Mouse (Mus musculus): ENCODE measurements around the gene Rimbp2. TPM values are rescaled to one million over a fixed set of nuclear protein-coding genes. Genes with fewer than 3 reads are reported as not detected.

Rimbp2 gene
- total and polyA plus RNA-seq, 2 experiments: not detected

DNA sequence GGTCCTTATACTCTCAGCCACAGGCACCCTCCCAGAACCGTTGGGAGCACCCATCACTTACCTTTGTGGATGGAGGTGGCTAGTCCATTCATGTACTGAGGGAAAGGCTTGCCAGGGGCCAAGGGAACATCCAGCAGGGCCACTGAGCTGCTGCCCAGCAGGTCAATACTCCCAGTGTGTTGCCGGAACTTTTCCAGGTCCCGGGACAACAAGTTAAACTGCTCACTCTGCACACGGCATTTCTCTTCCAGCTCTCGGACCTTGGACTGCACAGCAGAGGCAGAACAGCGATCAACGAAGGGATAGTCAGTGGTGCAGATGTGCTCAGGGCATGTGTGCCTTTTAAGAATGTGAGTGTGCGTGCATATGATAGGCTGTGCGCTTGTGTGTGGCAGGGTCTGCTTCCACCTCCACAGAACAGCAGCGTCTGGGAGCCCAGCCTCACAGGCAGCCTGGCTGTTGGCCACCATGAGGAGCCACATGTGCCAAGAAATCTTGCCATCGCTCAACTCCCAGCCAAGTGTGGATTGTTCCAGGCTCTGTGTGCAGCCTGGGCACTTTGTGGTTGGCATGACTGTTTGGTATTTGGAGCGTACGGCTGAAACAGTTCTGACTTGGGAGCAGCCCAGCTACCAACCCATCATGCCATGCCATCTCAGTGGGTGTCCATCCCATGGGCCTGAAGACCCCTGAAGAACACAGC lies 146.8 kb downstream of the Rimbp2 start:
- no peak overlapping the region for H3K4me3 ChIP-seq (ENCODE audit: insufficient read depth, low read depth, low read length)
- TF ChIP-seq POLR2A (IDR thresholded peaks at IDR 0.05; ENCODE audit: extremely low read depth, insufficient read depth, low read length) (no peak), CTCF (IDR thresholded peaks at IDR 0.05; ENCODE audit: low read depth, low read length) (no peak)
- DNase-seq (ENCODE audit: extremely low read depth, low read depth, low spot score): peak; percentile 75
- no peak overlapping the region for H3K9ac ChIP-seq (ENCODE audit: low read depth, low read length)
- no peak overlapping the region for H3K27ac ChIP-seq (replicated peaks; ENCODE audit: insufficient read depth, low read depth, low read length)
- 74% methylated on average over 13 of the region's 13 CpGs for WGBS
- no peaks in the 10 kb centered on the region for H3K4me1 ChIP-seq (ENCODE audit: control insufficient read depth, insufficient read depth, low read length)
- no peaks in the 10 kb centered on the region for H3K36me3 ChIP-seq (ENCODE audit: control insufficient read depth, insufficient read depth, low read length)
- H3K27me3 ChIP-seq (ENCODE audit: control insufficient read depth, insufficient read depth, low read length): no peaks in the 10 kb centered on the region
- H3K79me2 ChIP-seq (ENCODE audit: control insufficient read depth, insufficient read depth, low read length): no peaks in the 10 kb centered on the region

DNA sequence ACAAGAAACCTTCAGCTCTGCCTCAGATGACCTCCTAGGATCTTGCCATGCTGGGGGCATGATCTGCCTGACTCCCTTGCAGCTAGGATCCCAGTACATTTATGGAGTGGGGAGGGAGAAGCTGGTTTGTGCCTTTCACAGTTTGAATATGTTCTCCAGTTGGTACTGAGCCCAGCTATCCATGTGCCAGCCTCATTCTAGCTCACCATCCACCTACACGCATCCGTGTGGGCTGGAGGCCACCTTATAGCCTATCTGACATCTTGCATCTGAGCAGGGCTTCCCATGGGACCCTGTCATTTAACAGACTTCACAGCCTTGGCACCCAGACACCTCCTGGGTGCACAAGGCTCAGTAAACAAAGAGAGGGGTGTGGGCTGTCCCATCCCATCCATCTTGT lies 148.2 kb downstream of the Rimbp2 start:
- H3K9ac ChIP-seq (ENCODE audit: low read depth, low read length): no peak overlapping the region
- TF ChIP-seq CTCF (IDR thresholded peaks at IDR 0.05; ENCODE audit: low read depth, low read length): no peak
- no peak for TF ChIP-seq POLR2A (IDR thresholded peaks at IDR 0.05; ENCODE audit: extremely low read depth, insufficient read depth, low read length)
- H3K36me3 ChIP-seq (ENCODE audit: control insufficient read depth, insufficient read depth, low read length): no peaks in the 10 kb centered on the region
- no peaks in the 10 kb centered on the region for H3K27me3 ChIP-seq (ENCODE audit: control insufficient read depth, insufficient read depth, low read length)
- no peaks in the 10 kb centered on the region for H3K79me2 ChIP-seq (ENCODE audit: control insufficient read depth, insufficient read depth, low read length)
- H3K27ac ChIP-seq (replicated peaks; ENCODE audit: insufficient read depth, low read depth, low read length): no peak overlapping the region
- 89% methylated on average over 2 of the region's 2 CpGs for WGBS
- H3K4me3 ChIP-seq (ENCODE audit: insufficient read depth, low read depth, low read length): no peak overlapping the region
- H3K4me1 ChIP-seq (ENCODE audit: control insufficient read depth, insufficient read depth, low read length): no peaks in the 10 kb centered on the region
- DNase-seq (ENCODE audit: extremely low read depth, low read depth, low spot score): no peak

DNA sequence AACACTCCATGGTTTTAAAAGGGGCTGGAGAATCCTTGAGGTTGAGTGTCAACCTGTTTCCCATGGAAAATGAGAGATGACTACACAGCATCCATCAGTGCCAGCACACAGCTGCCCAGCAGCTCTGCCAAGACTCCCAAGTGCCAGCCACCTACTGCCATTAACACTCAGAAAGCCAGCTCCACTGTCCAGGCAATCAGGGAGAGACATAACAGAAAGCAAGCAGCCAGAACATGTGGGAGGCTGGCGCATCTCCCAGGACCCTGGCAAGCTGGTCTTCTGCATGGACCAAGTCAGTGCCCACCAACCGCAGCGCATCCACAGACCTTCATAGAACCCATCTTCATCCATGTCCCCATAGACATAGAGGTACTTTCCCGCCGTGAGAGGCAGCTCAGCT lies 152.7 kb downstream of the Rimbp2 start:
- H3K4me3 ChIP-seq (ENCODE audit: insufficient read depth, low read depth, low read length): no peak overlapping the region
- no peak overlapping the region for H3K27ac ChIP-seq (replicated peaks; ENCODE audit: insufficient read depth, low read depth, low read length)
- no peak for DNase-seq (ENCODE audit: extremely low read depth, low read depth, low spot score)
- H3K79me2 ChIP-seq (ENCODE audit: control insufficient read depth, insufficient read depth, low read length): no peaks in the 10 kb centered on the region
- no peaks in the 10 kb centered on the region for H3K36me3 ChIP-seq (ENCODE audit: control insufficient read depth, insufficient read depth, low read length)
- TF ChIP-seq POLR2A (IDR thresholded peaks at IDR 0.05; ENCODE audit: extremely low read depth, insufficient read depth, low read length) (no peak), CTCF (IDR thresholded peaks at IDR 0.05; ENCODE audit: low read depth, low read length) (no peak)
- no peaks in the 10 kb centered on the region for H3K27me3 ChIP-seq (ENCODE audit: control insufficient read depth, insufficient read depth, low read length)
- no peaks in the 10 kb centered on the region for H3K4me1 ChIP-seq (ENCODE audit: control insufficient read depth, insufficient read depth, low read length)
- WGBS: 88% methylated on average over 5 of the region's 5 CpGs
- no peak overlapping the region for H3K9ac ChIP-seq (ENCODE audit: low read depth, low read length)

DNA sequence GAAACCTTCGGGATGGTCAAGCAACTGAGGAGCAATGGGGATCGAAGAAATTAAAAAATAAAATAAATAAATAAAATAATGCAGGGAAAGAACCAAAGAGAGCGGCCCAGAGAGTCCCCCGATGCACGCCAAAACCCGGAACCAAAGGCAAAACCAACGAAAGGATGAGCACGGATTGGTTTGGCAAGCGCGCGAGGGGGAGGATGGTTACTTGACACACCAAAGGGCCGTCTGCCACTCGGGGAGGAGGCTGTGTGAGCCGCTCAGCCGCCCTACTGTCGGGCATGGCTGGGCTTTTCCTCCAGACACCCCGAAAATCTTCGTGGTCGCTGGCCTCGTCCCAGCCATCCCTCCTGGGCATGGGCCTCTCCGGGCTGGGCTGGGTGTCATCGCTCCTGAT lies 171.7 kb downstream of the Rimbp2 start:
- 53% methylated on average over 22 of the region's 22 CpGs for WGBS
- no peak overlapping the region for H3K9ac ChIP-seq (ENCODE audit: low read depth, low read length)
- H3K4me3 ChIP-seq (ENCODE audit: insufficient read depth, low read depth, low read length): no peak overlapping the region
- no peaks in the 10 kb centered on the region for H3K27me3 ChIP-seq (ENCODE audit: control insufficient read depth, insufficient read depth, low read length)
- no peaks in the 10 kb centered on the region for H3K79me2 ChIP-seq (ENCODE audit: control insufficient read depth, insufficient read depth, low read length)
- no peak overlapping the region for H3K27ac ChIP-seq (replicated peaks; ENCODE audit: insufficient read depth, low read depth, low read length)
- TF ChIP-seq CTCF (IDR thresholded peaks at IDR 0.05; ENCODE audit: low read depth, low read length): no peak
- no peak for TF ChIP-seq POLR2A (IDR thresholded peaks at IDR 0.05; ENCODE audit: extremely low read depth, insufficient read depth, low read length)
- DNase-seq (ENCODE audit: extremely low read depth, low read depth, low spot score): no peak
- H3K4me1 ChIP-seq (ENCODE audit: control insufficient read depth, insufficient read depth, low read length): no peaks in the 10 kb centered on the region
- H3K36me3 ChIP-seq (ENCODE audit: control insufficient read depth, insufficient read depth, low read length): no peaks in the 10 kb centered on the region

DNA sequence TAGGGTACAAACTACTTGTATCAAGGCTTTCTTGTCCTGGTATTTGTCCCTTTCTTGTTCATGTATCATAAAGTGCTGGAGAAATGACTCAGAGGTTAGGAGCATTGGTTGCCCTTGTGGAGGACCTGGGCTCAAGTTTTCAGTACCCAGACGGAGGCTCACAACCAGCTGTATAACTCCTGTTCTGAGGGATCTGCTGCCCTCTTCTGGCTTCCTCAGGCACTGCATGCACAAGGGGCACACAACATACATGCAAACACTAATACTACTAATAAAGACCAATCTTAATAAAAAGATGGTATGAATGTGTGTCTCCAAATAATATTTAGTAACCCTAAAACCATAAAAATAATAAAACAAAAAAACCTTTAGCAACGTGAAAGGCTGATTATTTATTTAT lies 176.9 kb downstream of the Rimbp2 start:
- Histone ChIP-seq H3K4me3 (ENCODE audit: insufficient read depth, low read depth, low read length) (no peak overlapping the region), H3K27ac (replicated peaks; ENCODE audit: insufficient read depth, low read depth, low read length) (no peak overlapping the region), H3K4me1 (ENCODE audit: control insufficient read depth, insufficient read depth, low read length) (no peaks in the 10 kb centered on the region), H3K9ac (ENCODE audit: low read depth, low read length) (no peak overlapping the region), H3K36me3 (ENCODE audit: control insufficient read depth, insufficient read depth, low read length) (no peaks in the 10 kb centered on the region), H3K79me2 (ENCODE audit: control insufficient read depth, insufficient read depth, low read length) (no peaks in the 10 kb centered on the region), H3K27me3 (ENCODE audit: control insufficient read depth, insufficient read depth, low read length) (no peaks in the 10 kb centered on the region)
- DNase-seq (ENCODE audit: extremely low read depth, low read depth, low spot score): no peak
- WGBS: 64% methylated on average over 2 of the region's 2 CpGs
- TF ChIP-seq POLR2A (IDR thresholded peaks at IDR 0.05; ENCODE audit: extremely low read depth, insufficient read depth, low read length) (no peak), CTCF (IDR thresholded peaks at IDR 0.05; ENCODE audit: low read depth, low read length) (peak; percentile 16; the same call in 1 of the 2 replicates)

DNA sequence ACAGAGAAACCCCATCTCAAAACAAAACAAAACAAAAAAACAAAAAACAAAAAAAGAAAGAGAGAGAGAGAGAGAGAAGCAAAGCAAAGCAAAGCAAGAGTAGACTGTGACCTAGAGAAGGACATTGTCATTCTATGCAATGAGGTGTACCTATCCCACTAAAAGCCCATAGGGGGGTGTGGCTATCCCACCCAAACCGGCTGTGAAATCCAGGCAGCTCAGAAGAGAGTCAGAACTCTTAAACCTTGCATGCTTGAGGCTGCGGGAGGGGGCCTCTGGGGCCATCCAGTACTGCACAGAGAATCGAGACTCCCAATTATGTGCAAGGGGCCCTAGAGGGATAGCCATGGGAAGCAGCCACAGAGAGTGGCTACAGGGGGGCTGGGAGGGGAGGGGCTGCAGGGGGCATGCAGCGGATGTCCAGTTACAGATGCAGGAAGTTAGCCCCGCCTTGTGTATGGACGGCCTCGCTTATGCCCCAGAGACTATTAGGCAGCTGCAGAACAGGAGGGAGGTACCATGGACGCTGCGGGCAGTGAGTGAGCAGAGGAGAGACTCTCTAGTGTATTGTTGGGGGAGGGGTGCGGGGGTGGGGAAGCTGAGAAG lies 184.2 kb downstream of the Rimbp2 start:
- no peak overlapping the region for H3K9ac ChIP-seq (ENCODE audit: low read depth, low read length)
- 19% methylated on average over 10 of the region's 10 CpGs for WGBS
- no peak overlapping the region for H3K27ac ChIP-seq (replicated peaks; ENCODE audit: insufficient read depth, low read depth, low read length)
- DNase-seq (ENCODE audit: extremely low read depth, low read depth, low spot score): no peak
- H3K4me3 ChIP-seq (ENCODE audit: insufficient read depth, low read depth, low read length): no peak overlapping the region
- H3K27me3 ChIP-seq (ENCODE audit: control insufficient read depth, insufficient read depth, low read length): no peaks in the 10 kb centered on the region
- no peaks in the 10 kb centered on the region for H3K36me3 ChIP-seq (ENCODE audit: control insufficient read depth, insufficient read depth, low read length)
- no peaks in the 10 kb centered on the region for H3K4me1 ChIP-seq (ENCODE audit: control insufficient read depth, insufficient read depth, low read length)
- H3K79me2 ChIP-seq (ENCODE audit: control insufficient read depth, insufficient read depth, low read length): no peaks in the 10 kb centered on the region
- TF ChIP-seq POLR2A (IDR thresholded peaks at IDR 0.05; ENCODE audit: extremely low read depth, insufficient read depth, low read length) (no peak), CTCF (IDR thresholded peaks at IDR 0.05; ENCODE audit: low read depth, low read length) (no peak)

All from liver, adult 2 months (tissue).